Mouse (Mus musculus) CD4-positive helper T cell, adult 2 months (primary cell): ENCODE data around the gene Gdf5.
A peak's percentile ranks its signal among the peaks of the same experiment; 100 is the strongest.

ENCODE experiments used
- DNase-seq: peaks from one replicate; pipeline ENCODE4 v3.0.0-alpha.2; 2012; ENCODE audit warnings: low read depth, missing footprints, low spot score

Gene Gdf5

DNA sequence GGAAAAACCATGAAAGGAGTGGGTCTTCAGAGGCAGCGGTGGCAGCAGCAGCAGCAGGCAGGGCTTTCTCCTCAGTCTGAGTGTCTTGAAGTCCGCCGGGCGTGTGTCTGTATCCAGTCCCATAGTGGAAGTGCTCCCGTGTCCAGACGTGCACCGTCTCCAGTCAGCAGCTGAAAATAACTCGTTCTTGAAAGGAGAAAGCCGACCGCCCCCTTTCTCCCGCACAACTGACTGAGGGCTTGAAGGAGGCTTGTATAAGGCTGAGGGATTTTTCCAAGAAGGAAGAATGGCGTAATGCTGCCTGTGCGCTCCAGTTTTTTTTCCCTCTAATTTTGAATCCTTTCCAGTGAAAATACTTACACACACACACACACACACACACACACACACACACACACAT lies at the start of gene Gdf5:
Gene Gdf5, minus strand, starts transcription at position 244 of the 400 bp plus-strand sequence.
- no peak for DNase-seq

DNA sequence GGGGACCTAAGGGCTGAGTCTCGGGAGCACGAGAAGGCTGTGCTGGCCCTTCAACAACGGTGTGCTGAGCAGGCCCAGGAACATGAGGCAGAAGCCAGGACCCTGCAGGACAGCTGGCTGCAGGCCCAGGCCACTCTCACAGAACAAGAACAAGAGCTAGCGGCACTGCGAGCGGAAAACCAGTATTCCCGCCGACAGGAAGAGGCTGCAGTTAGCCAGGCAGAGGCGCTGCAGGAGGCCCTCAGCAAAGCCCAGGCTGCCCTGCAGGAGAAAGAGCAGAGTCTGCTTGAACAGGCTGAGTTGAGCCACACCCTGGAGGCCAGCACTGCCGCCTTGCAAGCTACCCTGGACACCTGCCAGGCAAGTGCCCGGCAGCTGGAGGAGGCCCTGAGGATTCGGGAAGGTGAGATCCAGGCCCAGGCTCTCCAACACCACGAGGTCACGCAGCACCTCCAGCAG lies 46.7 kb upstream of the Gdf5 start:
- DNase-seq: no peak

DNA sequence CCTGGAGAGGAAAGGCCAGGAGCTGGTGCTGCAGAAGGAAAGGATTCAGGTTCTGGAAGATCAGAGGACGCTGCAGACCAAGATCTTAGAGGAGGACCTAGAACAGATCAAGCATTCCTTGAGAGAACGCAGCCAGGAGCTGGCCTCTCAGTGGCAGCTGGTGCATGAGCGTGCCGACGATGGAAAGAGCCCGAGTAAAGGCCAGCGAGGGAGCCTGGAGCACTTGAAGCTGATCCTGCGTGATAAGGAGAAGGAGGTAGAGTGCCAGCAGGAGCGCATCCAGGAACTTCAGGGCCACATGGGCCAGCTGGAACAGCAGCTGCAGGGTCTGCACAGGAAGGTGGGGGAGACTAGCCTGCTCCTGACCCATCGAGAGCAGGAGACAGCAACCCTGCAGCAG lies 46.0 kb upstream of the Gdf5 start:
- no peak for DNase-seq

DNA sequence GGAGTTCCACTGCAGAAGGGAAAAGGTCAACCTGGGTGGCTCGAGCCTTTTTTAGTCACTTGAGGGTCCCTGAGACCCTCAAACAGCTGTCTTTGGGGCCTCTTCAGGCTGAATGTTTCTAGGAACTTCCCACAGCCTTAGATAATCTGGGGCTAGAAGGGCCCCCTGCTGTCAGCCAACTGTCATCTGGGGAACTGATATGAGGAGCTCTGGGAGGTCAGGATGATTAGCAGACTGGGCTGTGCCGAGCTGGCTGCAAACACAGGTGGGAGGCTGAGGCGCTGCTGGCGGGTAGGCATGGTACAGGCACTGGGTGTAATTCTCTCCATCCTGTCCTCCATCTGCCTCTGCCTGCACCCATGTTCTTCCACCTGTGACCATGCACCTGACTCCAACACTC lies 43.9 kb upstream of the Gdf5 start:
- DNase-seq: no peak

DNA sequence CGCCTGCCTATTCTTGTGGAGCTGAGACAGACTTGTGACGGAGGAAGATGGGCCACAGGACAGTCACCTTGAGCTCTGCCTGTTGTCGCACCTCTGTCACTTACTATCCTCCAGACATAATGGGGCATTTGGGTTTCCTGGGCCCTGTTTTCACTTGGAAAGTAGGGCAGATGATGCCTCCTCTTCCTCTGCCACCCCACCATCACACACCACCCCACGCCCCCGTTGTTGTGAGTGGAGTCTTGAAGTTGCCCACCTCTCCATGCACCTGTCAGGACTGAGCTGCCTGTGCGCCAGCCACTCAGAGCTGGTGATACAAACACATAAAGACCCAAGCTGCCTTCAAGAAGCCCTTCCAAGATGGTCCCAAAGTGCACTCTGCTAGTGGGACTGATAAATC lies 42.0 kb upstream of the Gdf5 start:
- DNase-seq: no peak

DNA sequence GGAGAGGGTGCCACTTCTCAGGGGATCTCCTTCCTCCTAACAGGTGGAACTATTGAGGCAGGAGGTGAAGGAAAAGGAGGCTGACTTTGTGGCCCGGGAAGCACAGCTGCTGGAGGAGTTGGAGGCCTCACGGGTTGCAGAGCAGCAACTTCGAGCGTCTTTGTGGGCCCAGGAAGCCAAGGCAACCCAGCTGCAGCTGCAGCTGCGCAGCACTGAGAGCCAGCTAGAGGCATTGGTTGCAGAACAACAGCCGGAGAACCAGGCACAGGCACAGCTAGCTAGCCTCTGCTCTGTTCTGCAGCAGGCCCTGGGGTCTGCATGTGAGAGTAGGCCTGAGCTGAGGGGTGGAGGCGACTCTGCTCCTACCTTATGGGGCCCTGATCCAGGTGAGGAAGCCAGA lies 40.6 kb upstream of the Gdf5 start:
- no peak for DNase-seq

DNA sequence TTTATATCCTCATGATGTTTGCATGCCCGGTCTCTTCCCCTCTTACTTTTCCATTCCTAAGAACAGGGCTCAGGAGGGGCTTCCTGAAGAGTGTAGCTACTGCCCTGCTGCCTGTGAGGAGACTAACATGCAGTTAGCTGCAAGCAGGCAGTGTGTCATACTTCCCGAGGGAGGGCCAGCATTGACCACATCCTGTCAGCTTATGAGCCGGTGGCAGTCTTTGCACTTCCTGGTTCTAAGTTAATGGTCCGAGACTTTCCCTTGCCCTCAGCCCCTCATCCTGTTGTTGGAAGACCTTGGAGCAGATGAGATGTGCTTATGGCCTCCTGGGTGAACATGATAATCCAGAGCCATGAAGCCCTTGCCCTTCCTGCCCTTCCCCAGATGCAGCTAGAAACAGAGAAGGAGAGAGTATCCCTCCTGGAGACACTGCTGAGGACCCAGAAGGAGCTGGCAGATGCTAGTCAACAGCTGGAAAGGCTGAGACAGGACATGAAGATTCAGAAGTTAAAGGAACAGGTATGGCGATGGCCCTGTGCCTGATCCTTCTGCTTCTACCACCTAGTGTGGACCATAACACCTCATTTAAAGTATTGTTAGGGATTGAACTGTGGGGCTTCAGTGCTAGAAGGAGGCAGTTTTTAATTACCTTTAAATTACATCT lies 34.3 kb upstream of the Gdf5 start:
- peak; percentile 84 for DNase-seq

DNA sequence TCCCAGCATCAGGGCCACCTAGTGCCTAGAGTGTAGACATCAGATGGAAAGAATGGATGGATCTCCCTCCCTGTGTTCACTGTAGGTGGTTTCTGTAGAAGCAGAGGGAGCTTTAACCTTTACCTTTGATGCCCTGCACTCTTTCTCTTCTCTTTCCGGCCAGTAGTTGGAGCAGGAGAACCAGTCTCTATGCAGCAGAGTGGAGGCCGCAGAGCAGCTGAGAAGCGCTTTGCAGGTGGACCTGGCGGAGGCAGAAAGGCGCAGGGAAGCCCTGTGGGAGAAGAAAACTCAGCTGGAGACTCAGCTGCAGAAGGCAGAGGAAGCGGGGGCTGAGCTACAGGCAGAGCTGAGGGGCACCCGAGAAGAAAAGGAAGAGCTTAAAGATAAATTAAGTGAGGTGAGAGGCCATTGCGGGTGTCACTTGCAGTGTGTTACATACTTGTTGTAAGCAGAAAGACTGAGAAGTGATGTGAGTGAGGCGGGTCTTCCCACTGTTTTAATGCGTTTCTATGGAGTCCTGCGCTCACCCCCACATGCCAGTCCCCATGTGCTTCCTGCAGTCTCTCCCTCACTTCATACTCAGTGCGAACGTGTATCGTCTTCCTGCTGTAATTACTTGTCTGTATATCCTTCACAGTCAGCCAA lies 29.0 kb upstream of the Gdf5 start:
- DNase-seq: no peak

DNA sequence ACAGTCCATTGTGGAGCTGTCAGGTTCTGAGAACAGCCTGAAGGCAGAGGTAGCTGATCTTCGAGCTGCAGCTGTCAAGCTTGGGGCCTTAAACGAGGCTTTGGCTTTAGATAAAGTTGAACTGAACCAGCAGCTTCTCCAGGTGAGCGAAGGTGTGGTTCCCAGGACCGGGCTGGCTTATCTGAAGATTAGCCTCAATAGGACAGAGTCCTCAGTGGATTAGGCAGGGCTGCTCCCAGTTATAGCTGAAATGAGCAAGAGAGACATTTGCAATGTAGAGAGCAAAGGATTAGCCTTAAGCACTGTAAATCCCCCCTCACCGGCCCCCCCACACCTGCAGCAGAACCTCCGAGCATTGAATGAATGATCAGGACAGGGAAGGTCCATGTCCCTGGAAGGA lies 28.2 kb upstream of the Gdf5 start:
- no peak for DNase-seq

DNA sequence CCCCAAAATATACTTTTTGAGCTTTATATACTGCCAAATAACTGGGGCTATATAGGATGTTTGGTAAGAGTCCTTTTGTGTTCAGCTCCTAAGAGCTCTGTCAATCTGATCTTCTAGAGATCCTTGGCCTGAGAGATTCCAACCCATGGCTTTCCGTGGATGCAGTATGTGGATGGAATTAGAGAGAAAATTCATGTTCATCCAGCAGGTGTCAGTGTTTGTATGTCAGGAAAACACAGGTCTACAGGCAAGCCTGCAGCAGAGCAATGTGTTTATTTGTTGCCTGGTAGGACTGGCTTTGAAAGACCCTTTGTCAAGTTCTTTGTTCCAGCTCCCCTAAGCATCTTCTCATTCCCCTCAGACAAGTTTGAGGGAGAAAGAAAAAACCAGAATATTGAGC lies 17.8 kb upstream of the Gdf5 start:
- DNase-seq: no peak

DNA sequence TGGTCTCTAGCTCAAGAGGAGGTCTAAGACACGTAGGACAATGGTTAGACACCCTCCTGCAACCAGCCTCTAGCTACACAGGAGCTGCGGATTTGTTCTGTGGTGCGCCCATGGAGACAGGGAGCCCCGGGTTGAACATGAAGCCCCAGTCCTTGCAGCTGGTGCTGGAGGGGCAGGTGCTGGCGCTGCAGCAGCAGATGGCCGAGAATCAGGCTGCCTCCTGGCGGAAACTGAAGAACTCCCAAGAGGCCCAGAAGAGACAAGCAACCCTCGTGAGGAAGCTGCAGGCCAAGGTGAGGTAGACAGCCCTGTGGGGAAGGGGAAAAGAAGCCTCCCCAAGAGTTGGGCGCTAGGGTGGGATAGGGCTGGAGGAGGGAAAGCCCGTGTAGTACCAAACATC lies 16.7 kb upstream of the Gdf5 start:
- DNase-seq: no peak

DNA sequence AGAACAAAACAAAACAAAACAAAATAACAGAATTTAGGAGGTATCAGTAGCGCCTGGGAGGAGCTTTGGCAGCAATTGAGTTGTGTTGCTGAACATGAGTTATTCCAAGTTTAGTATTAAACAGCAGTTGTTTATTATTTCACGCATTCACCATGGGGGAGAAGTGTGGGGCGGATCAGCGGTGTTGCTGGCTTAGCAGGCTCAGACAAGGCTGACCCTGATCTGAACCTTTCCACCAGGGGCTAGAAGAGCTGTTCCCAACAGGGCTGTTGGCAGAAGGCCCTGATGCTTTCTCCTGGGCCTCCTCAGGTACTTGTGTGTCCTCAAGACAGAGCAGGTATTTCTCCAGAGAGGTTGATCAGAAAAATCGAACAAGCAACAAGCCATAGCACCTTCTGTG lies 14.8 kb upstream of the Gdf5 start:
- DNase-seq: no peak

DNA sequence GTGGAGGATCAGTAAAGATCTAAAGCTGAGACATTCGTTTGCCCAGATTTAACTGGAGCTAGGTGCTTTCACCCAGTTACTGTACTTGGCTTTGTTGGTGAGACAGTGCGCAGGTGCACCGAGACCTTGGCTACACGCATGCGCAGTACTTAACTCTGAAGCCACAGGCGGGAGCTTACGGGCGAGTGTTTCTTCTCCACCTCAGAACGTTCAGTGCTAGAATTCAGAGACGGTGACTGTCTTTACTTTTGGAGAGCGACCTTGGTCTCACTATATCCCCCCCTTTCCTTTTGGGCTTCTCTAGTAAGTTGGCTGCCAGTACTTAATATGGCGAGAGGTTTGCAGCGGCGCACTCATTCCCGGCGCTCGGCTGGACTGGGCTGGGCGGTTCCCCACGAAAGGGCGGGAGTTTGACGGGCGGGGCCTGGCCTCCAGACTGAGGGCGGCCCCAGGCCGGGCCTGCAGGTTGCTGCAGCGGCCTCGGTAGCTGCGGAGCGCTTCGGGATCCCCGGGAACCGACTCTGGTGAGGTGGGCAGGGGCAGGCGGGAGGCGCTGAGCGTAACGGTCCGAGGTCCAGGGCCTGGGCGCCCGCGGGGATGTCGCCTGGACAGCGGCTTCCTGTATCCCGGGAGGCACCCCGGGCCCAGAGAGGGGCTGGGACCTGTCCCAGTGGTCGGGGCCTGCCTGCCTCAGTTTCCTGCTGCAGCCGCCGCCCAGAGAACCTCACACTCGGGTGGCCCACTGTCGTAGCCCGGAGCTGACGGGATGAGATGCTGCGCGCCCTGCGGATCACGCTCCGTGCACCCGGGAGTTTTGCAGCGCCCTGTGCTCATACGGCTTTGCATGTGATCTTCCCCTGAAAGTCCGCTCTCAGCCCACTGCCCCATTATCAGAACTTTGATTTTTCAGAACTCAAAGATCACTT lies 11.2 kb upstream of the Gdf5 start, which contains the start of gene Cep250:
Gene Cep250, plus strand, starts transcription at position 325 of the 926 bp plus-strand sequence.
- DNase-seq: peak; percentile 94

DNA sequence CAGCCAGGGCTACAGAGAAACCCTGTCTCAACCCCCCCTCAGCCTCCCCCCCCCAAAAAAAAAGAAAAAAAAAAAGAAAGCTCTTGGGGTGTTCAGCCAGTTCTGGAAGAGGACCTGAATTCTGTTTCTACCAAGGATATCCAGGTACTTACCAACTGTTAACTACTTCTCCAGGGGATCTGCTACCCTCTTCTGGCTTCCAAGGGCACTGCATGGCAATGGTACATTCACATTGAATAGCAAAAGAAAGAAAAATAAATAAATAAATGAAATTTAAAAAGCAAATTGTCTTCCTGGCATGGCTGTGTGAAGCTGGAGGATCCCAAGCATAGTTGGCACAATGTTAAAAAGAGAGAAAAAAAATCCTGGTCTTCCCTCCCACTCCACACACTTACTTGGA lies 6.8 kb upstream of the Gdf5 start:
- DNase-seq: peak; percentile 52

DNA sequence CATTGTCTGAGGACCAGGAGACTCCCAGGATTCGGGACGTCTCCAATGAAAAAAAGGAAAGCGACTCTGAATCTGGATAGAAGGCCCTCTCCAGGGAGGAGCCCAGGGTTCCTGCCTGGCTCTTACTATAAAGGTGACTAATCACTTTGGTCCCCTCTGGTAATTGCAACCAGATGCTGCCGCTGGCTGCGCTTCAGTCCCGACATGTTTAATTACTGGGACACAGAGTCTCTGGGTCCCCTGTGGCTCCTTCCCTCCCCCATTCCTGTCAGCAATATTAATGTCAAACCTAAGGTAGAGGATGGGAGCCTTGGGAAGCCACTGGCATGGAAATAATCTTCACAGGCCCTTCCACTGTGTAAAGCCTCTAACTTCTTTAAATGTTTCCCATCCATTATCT lies 4.2 kb upstream of the Gdf5 start:
- no peak for DNase-seq

DNA sequence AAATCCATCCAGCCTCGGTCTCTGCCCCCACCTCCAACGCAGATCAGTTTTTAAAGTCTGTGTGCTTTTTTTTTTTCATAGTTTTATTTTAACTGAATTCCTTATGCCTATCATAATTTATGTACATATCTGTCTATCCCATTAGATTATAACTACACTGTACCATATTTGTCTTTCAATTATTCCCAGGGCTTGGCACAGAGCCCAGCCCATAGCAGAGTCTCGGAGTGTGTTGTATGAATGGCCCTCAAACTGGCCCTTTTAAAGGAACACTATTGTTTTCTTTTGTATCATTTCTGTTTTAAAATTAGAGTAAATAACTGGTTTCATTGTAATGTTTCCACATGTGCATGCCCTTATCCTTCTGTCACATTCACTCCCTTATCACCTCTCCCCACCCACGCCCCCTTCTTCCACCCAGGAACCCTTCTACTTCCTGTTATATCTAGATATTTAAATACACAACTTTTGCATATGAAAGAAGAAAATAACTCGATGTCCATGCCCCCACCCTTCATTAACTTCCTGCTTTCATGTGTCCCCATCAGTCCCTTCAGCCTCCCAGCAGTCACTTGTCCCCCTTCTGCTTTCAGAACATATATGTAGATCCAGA lies 2.3 kb upstream of the Gdf5 start:
- DNase-seq: no peak

DNA sequence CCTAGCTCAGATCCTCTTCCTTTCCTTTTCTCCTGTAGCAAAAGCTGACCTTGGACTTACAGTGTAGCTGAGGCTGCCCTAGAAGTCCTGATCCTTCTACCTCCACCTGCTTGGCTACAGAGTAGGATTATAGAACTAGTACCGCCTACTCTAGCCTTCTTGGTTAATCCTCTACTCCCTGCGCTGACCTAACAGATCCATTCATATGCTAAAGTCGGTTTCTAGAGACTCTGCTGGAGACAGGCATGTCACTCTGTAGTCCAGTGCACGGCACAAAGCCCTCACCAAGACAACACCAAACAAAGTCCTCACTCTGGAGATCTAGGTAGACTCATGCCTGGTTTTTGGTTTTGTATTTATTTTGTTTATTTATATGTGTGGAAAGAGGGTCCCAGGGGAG lies 1.3 kb upstream of the Gdf5 start:
- DNase-seq: no peak

DNA sequence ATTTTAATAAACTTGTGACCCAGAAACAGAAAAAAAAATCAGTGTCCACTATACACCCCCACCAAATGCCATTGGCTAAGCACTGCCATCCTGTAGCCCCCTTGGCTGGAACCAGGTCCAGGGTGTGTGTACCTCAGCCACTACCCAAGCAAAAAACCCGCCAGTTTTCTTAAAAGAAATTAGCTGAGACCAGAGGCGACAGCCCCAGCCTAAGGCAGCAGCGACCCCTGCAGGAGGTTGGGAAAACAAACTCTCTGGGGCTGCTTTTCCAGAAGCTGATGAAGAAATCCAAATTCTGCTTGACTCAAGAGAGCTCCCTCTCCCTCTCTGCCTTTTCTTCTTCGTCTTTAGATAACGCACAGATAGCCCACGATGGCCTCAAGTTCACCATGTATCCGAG lies 902 bp upstream of the Gdf5 start:
- peak; percentile 60 for DNase-seq

DNA sequence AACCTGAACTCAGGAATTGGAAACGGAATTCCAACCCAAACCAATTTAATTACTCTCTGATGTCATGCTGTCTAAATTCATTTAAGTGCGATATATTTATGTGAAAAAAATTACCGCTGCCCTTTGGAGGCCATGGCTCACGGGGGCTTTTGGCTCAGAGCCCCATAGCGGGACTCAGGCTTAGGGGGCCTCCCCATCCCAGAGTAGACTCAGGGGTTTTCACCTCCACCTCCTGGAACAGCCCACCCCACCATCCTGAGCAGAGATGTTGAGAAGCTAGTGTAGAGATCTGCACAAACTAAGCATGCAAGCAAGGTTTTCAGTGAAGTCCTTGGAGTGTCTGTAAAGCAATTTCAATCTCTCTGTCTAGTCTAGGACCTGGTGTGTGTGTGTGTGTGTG lies 413 bp upstream of the Gdf5 start:
- no peak for DNase-seq

DNA sequence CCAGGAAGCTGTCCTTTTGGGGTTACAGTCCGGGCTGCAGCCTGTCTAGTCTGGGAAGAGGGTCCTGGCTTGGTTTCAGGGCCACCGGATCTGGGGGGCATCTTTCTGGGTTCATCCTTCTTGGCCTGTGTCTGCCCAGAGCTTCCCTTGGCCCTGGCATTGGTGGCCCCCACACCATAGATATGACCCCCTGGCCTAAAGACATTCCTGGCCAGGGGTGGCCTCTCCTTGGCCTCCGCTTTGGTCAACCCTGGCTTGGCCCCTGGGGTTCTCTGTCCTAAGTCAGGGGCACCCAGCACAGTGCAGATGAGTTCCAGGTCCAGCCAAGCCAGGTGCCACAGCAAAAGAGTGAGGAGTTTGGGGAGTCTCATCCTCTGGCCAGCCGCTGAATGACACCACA lies 482 bp downstream of the Gdf5 start:
- DNase-seq: no peak

DNA sequence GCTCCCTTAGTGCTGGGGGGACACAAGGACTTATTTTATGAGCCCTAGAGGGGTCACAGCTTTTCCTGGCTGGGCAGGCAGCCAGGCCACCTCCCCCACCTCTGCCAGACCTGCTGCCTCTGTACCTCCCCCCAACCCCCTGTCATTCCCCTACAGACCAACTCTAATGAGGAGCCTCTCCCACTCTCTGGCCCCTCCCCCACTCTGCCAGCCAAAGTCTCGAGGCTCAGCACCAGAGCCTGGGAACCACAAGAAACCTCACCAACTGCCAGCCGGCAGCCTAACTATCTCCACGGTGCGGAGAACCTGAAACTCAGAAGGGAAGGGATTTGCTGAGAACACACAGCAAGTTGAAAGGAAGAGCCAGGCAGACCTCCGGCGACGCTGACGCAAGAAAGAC lies 1.7 kb downstream of the Gdf5 start:
- DNase-seq: no peak
